Mouse (Mus musculus): ENCODE results near the gene Vkorc1l1. TPM values are rescaled to one million over a fixed set of nuclear protein-coding genes. Genes with fewer than 3 reads are reported as not detected.
"Not testable (repeated sequence)": the region's sequence is repeated elsewhere in the genome, so short reads cannot be mapped to it uniquely, and the experiment has no call there.

Vkorc1l1 gene
- total RNA-seq, 2 experiments from 2014 or later, result 44.6 to 46.3 TPM

GRCm38 (mm10) chr5:129940736-129941494 lies 855 bp upstream of the Vkorc1l1 start:
- intact Hi-C loops (cut with DNase I), result no loop called here
- DNase-seq (ENCODE audit: low spot score in 2 of 2), result no peak

GRCm38 (mm10) chr5:129942073-129942939 lies 536 bp downstream of the Vkorc1l1 start:
- DNase-seq (ENCODE audit: low spot score in 2 of 2), result peak; percentile 15 to 19
- intact Hi-C loops (cut with DNase I), result not testable (repeated sequence)

DNA sequence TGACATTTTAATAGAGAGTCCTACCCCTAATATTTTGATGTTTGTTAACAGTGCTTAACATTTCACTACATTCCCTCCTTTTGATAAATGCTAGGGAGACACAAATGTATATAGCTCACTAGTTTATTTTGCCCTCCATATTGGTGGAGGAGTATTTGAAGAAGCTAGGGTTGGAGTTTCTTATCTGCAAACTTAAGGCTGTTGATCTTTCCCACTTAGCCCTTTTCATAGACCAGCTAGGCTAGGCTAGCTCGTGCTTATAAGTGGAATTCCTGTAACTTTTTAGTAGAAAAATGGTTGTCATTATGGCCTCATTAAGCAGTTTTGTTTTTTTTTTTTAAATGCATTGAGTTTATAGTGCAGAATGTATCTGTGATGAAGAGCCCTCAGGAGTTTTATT lies 1.6 kb downstream of the Vkorc1l1 start:
- intact Hi-C loops (cut with DNase I), result no loop called here
- no peak for DNase-seq (ENCODE audit: low spot score in 2 of 2)

DNA sequence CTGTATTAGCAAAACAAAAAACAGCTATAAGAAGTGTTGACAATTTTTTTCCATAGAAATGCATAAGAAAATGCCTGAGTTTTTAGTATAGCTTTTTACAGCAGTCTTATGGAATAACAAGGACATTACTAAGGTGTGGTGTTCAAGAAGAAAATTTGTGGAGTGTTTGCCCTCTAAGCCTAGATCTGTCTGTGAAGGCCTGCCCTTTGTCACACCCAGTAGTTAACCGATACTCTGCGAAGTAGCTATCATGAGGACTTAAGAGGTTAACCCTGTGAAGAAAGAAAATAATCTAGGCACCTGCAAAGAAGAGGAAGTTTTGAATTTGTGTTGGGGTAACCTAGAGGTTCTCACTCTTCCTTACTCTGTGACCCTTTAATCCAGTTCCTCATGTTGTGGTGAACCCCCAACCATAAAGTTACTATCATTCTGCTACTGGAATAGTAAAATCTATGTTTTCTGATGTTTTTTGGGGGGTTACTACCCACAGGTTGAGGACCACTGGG lies 5.8 kb downstream of the Vkorc1l1 start:
- DNase-seq (ENCODE audit: low spot score in 2 of 2), result no peak
- intact Hi-C loops (cut with DNase I), result no loop called here

DNA sequence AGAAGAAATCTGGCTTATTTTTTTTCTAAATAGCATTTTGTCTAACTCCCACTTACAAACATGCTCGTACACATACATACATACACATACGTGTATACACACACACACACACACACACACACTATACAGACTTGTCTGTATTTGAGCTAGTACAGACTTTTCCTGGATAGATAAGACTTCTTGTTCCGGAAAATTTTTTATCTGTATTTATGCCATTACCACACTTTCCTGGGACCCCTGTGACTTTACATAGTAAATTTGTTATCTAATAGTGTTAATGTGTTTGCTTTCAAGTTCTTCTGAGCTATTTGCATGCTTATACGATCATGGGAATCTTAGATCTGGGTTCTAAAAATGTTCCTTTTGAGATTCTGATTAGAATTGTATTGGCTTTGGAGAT lies 10.4 kb downstream of the Vkorc1l1 start:
- intact Hi-C loops (cut with DNase I), result no loop called here
- no peak for DNase-seq (ENCODE audit: low spot score in 2 of 2)

GRCm38 (mm10) chr5:129954473-129955254 lies 12.9 kb downstream of the Vkorc1l1 start:
- intact Hi-C loops (cut with DNase I), result no loop called here
- no peak for DNase-seq (ENCODE audit: low spot score in 2 of 2)

GRCm38 (mm10) chr5:129955792-129956191 lies 14.0 kb downstream of the Vkorc1l1 start:
- no peak for DNase-seq (ENCODE audit: low spot score in 2 of 2)
- intact Hi-C loops (cut with DNase I), result no loop called here

DNA sequence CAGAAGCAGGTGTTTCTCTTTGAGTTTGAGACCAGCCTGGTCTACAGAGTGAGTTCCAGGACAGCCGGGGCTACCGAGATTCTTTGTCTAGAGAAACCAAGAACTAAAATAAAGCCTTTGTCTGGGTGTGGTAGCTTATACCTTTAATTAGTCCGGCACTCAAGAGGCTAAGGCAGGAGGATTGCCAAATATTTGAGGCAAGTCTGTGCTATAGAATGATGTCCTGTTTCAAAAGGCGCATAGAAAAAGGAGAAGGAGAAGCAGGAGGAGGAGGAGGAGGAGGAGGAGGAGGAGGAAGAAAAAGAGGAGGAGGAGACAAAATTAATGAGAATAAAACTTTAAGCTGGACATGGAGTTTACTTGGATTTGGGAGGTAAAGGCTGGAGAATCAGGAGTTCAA lies 21.5 kb downstream of the Vkorc1l1 start:
- intact Hi-C loops (cut with DNase I), result no loop called here
- DNase-seq (ENCODE audit: low spot score in 2 of 2), result no peak

DNA sequence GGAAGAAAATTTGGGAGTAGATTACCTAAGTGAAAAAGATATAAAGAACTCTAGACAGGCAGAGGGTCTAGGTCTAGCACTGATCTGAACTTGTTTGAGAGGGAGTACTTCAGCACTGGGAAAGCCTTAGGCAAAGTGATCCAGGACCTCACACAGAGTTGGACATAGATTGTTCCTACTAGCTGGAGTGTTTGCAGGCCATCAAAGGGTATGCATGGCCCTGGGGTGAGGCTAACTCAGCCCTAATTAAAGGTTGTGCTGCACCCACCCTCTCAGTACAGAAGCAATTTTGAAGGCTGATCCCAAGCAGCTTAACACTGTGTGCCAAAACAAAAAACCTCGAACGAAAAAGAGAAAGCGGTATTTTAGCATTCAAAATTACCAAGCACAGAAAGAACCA lies 24.7 kb downstream of the Vkorc1l1 start:
- no peak for DNase-seq (ENCODE audit: low spot score in 2 of 2)
- intact Hi-C loops (cut with DNase I), result no loop called here

DNA sequence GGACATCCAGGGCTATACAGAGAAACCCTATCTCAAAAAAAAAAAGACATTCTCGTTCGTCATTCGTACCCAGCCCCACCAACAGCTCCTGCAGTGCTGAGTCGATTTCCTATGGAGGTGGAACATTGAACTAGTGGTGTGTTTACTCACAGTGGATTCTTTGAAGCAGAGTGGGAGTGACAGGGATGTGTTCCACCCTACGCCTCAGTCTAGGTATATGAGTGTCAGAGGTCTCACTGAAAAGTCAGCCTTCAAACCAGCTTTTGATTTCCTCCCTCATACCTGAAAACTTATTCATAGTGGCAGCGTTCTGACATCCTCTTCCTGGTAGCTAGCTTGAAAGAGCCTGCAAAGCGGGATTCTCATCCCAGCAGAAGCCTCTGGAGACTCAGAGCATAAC lies 26.6 kb downstream of the Vkorc1l1 start:
- intact Hi-C loops (cut with DNase I), result no loop called here
- no peak for DNase-seq (ENCODE audit: low spot score in 2 of 2)

GRCm38 (mm10) chr5:129971491-129971890 lies 29.7 kb downstream of the Vkorc1l1 start:
- DNase-seq (ENCODE audit: low spot score in 2 of 2), result no peak
- intact Hi-C loops (cut with DNase I), result no loop called here

- intact Hi-C loops (cut with DNase I), result no loop called here
- no peak for DNase-seq (ENCODE audit: low spot score in 2 of 2)
Observed at GRCm38 (mm10) chr5:129974354-129974753, 32.6 kb downstream of the Vkorc1l1 start.

DNA sequence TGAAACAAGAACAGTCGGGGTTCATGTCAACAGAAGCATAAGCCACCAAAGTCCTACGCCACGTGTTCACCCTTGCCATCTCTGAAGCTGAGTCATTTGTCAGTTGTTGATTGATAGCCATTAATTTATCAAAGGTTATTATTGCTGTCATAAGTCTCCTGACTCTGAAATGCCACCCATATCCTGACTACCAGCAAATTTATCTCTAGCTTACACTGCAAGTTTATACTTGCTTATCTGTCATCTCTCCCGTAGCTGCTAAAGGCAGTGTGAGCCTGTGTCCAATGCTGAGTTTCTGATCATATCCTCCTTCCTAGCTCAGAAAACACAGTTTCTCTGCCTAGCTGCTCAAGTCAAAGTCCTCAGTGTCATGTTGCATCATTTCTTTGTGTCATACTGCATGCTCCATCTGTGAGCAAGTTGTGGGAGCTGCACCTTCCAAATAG lies 33.1 kb downstream of the Vkorc1l1 start:
- intact Hi-C loops (cut with DNase I), result no loop called here
- no peak for DNase-seq (ENCODE audit: low spot score in 2 of 2)

- intact Hi-C loops (cut with DNase I), result no loop called here
Observed at GRCm38 (mm10) chr5:129977768-129978167, 36.0 kb downstream of the Vkorc1l1 start.

DNA sequence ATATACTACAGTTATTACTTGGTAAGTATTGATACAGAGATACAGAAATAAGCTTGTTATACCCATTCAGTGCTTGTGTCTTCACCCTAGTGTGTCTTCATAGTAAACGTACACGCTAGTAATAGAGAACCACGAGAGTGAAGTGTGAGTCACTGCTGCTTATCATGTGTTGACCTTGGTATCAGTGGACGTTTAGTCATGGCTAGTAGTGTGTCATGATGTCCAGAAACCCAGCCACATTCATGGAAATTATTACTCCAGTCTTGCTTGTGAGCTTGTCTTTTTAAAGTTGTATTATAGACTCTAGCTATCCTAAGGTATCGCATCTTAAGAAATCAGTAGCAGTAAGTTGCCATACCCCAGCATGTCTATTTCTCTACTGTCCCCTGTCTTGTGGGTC lies 36.8 kb downstream of the Vkorc1l1 start:
- intact Hi-C loops (cut with DNase I), result no loop called here
- no peak for DNase-seq (ENCODE audit: low spot score in 2 of 2)

More at GRCm38 (mm10) chr5:129977768-129978167, 36.0 kb downstream of the Vkorc1l1 start:
- DNase-seq (ENCODE audit: low spot score in 2 of 2), result no peak

GRCm38 (mm10) chr5:129980216-129980615 lies 38.4 kb downstream of the Vkorc1l1 start:
- intact Hi-C loops (cut with DNase I), result no loop called here

GRCm38 (mm10) chr5:129989376-129989775 lies 47.6 kb downstream of the Vkorc1l1 start:
- no peak for DNase-seq (ENCODE audit: low spot score in 2 of 2)
- intact Hi-C loops (cut with DNase I), result no loop called here

More at GRCm38 (mm10) chr5:129980216-129980615, 38.4 kb downstream of the Vkorc1l1 start:
- DNase-seq (ENCODE audit: low spot score in 2 of 2), result no peak

DNA sequence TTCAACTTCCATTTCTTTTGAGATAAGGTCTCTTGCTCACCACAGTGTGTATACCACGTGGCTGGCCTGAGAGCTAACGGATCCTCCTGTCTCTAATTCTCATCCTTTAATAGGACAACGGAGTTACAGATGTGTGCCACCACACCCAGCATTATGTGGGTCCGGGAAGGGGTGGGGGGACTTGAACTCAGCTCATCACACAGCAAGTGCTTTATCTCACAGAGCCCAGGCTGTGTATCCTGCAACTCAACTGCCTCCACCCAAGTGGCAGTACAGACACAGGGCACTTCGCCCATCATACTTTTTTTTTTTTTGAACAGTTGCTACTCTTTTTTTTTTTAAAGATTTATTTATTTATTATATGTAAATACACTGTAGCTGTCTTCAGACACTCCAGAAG lies 50.1 kb downstream of the Vkorc1l1 start:
- intact Hi-C loops (cut with DNase I), result no loop called here
- DNase-seq (ENCODE audit: low spot score in 2 of 2), result no peak

DNA sequence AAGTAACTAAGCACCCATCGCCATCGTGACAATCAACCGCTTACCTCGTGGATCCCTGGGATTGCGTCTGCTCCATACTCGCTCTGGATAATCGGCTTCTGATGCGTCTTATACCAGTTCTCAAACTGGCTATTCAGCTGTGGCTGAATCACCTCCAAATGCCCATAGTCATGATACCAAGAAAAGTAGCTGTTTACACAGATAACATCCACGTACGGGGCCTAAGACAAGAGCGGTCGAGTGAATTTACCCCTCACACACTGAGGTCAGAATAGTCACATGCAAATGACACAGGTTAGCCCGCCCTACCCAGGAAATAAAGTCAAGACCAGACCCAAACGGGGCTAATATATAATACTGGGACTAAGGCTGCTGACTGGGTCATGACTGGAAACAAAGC lies 51.6 kb downstream of the Vkorc1l1 start:
- DNase-seq (ENCODE audit: low spot score in 2 of 2), result no peak
- intact Hi-C loops (cut with DNase I), result no loop called here

DNA sequence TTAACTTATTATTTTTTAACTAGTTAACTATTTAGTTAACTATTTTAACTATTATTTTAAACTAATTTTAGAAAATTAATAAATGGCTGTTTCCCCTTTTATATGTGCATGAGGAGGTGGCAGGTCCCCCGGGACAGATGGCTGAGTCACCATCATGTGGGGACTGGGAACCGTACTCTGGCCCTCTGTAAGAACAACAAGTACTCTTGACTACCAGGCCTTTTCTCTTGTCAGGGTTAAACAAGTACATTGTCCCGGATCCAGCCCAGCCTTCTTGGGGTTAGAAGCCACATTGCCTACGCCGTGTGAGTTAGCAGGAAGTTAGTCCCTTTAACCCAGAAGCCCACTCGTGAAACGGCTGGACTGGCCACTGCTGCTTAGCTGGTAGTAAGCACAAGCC lies 53.2 kb downstream of the Vkorc1l1 start:
- intact Hi-C loops (cut with DNase I), result no loop called here

More for the DNA sequence above, 53.2 kb downstream of the Vkorc1l1 start:
- no peak for DNase-seq (ENCODE audit: low spot score in 2 of 2)
